In genomic region chr11:116537388-116537787, GRCm38 (mm10) we compare ENCODE assay signal across 23 mouse cellular contexts. TPM values are rescaled to one million over a fixed set of nuclear protein-coding genes. Genes with fewer than 3 reads are reported as not detected.
A peak's percentile ranks its signal among the peaks of the same experiment; 100 is the strongest.
DNase-seq lines count a peak whose midpoint lies in the region; ATAC-seq and TF ChIP-seq lines count a peak whose summit lies in the region.
"Had no signal": no experiment of that assay in that cellular context is flagged by ENCODE, and none has a peak within 500 bp of the region (broad histone marks: within the 10 kb centered on the region; RNA-seq: fewer than 3 reads in every experiment).

No protein-coding gene starts in this region.

- no peak overlapping the region for H3K27ac ChIP-seq in midbrain, embryonic 11.5 days (ENCODE audit: low read depth, low read length)
- no peak overlapping the region for H3K27ac ChIP-seq in midbrain, embryonic 13.5 days
- H3K27ac ChIP-seq in liver, embryonic 11.5 days (ENCODE audit: low read depth, low read length), result peak overlapping the region; percentile 87
- peak overlapping the region; percentile 99 for H3K27ac ChIP-seq in liver, embryonic 15.5 days (replicated peaks)
- H3K27ac ChIP-seq in stomach, postnatal 0 days (replicated peaks), result no peak overlapping the region
- H3K27ac ChIP-seq in neural tube, embryonic 15.5 days (replicated peaks), result no peak overlapping the region
- H3K27ac ChIP-seq: embryonic facial prominence, embryonic 12.5 days; heart, adult 2 months; hindbrain, embryonic 12.5 days had no signal

- no peak for TF ChIP-seq EP300 in stomach, postnatal 0 days (optimal IDR thresholded peaks at IDR 0.05)

- H3K36me3 ChIP-seq in midbrain, embryonic 11.5 days (ENCODE audit: control insufficient read depth, insufficient read depth, low read length), result peaks cover 20% of the 10 kb centered on the region
- peaks cover 56% of the 10 kb centered on the region for H3K36me3 ChIP-seq in midbrain, embryonic 13.5 days
- peaks cover 21% of the 10 kb centered on the region for H3K36me3 ChIP-seq in liver, embryonic 11.5 days (ENCODE audit: control insufficient read depth, insufficient read depth, low read length)
- H3K36me3 ChIP-seq in liver, embryonic 15.5 days (replicated peaks), result peaks cover 78% of the 10 kb centered on the region
- H3K36me3 ChIP-seq in stomach, postnatal 0 days (ENCODE audit: control insufficient read depth, insufficient read depth, low read length), result peaks cover 20% of the 10 kb centered on the region
- H3K36me3 ChIP-seq in neural tube, embryonic 15.5 days, result peaks cover 51% of the 10 kb centered on the region

- peaks cover 16% of the 10 kb centered on the region for H3K4me1 ChIP-seq in midbrain, embryonic 11.5 days (ENCODE audit: control insufficient read depth, insufficient read depth, low read length)
- peaks cover 22% of the 10 kb centered on the region for H3K4me1 ChIP-seq in midbrain, embryonic 13.5 days (replicated peaks)
- H3K4me1 ChIP-seq in liver, embryonic 11.5 days (replicated peaks; ENCODE audit: control insufficient read depth, insufficient read depth, low read length), result peaks cover 46% of the 10 kb centered on the region
- peaks cover 69% of the 10 kb centered on the region for H3K4me1 ChIP-seq in liver, embryonic 15.5 days (replicated peaks)
- 0 out of 2 replicates have a peak, but pooled peaks cover 2% of the 10 kb centered on the region for H3K4me1 ChIP-seq in stomach, postnatal 0 days (replicated peaks; ENCODE audit: control insufficient read depth, insufficient read depth)
- H3K4me1 ChIP-seq in neural tube, embryonic 15.5 days, result peaks cover 18% of the 10 kb centered on the region

- no peak overlapping the region for H3K9ac ChIP-seq in midbrain, embryonic 11.5 days (ENCODE audit: low read length)
- H3K9ac ChIP-seq in midbrain, embryonic 13.5 days (replicated peaks), result no peak overlapping the region
- H3K9ac ChIP-seq in liver, embryonic 11.5 days (ENCODE audit: low read depth, low read length), result peak overlapping the region; percentile 46; the same call in 1 of the 2 replicates
- H3K9ac ChIP-seq in liver, embryonic 15.5 days, result peak overlapping the region; percentile 50
- no peak overlapping the region for H3K9ac ChIP-seq in stomach, postnatal 0 days (ENCODE audit: low read length)
- no peak overlapping the region for H3K9ac ChIP-seq in neural tube, embryonic 15.5 days (replicated peaks)
- H3K9ac ChIP-seq: embryonic facial prominence, embryonic 12.5 days; hindbrain, embryonic 12.5 days had no signal

- no peaks in the 10 kb centered on the region for H3K9me3 ChIP-seq in midbrain, embryonic 11.5 days (ENCODE audit: control insufficient read depth, low read length)
- no peaks in the 10 kb centered on the region for H3K9me3 ChIP-seq in midbrain, embryonic 13.5 days
- H3K9me3 ChIP-seq in liver, embryonic 11.5 days (ENCODE audit: control insufficient read depth, low read length), result no peaks in the 10 kb centered on the region
- no peaks in the 10 kb centered on the region for H3K9me3 ChIP-seq in liver, embryonic 15.5 days (replicated peaks)
- H3K9me3 ChIP-seq in stomach, postnatal 0 days (ENCODE audit: control insufficient read depth, low read length), result no peaks in the 10 kb centered on the region
- H3K9me3 ChIP-seq in neural tube, embryonic 15.5 days (replicated peaks), result no peaks in the 10 kb centered on the region
- H3K9me3 ChIP-seq: embryonic facial prominence, embryonic 12.5 days; hindbrain, embryonic 12.5 days had no signal

- H3K4me2 ChIP-seq in midbrain, embryonic 11.5 days, result no peak overlapping the region
- no peak overlapping the region for H3K4me2 ChIP-seq in midbrain, embryonic 13.5 days (replicated peaks)
- peak overlapping the region; percentile 55 for H3K4me2 ChIP-seq in liver, embryonic 11.5 days
- H3K4me2 ChIP-seq in liver, embryonic 15.5 days, result peak overlapping the region; percentile 99
- no peak overlapping the region for H3K4me2 ChIP-seq in stomach, postnatal 0 days (replicated peaks; ENCODE audit: low read depth)
- H3K4me2 ChIP-seq in neural tube, embryonic 15.5 days, result no peak overlapping the region
- H3K4me2 ChIP-seq: embryonic facial prominence, embryonic 12.5 days; hindbrain, embryonic 12.5 days had no signal

- DNase-seq in midbrain, embryonic 11.5 days (ENCODE audit: low spot score, missing footprints), result peak; percentile 79
- no peak for DNase-seq in liver, embryonic 11.5 days (ENCODE audit: low spot score)
- DNase-seq in stomach, postnatal 0 days (ENCODE audit: low spot score), result no peak
- DNase-seq: adrenal gland, adult 8-10 months; adrenal gland, postnatal 36 days; cerebellum, adult 11 months; cerebellum, adult 8-10 months; cerebellum, postnatal 14 days; gastrocnemius, postnatal 10 days; heart, adult 2 months; heart, postnatal 10 days; heart, postnatal 4 days had no signal

- WGBS in midbrain, embryonic 11.5 days, result 78% methylated on average over 5 of the region's 5 CpGs
- WGBS in midbrain, embryonic 13.5 days, result 71% methylated on average over 5 of the region's 5 CpGs
- 56% methylated on average over 5 of the region's 5 CpGs for WGBS in liver, embryonic 11.5 days
- 46% methylated on average over 5 of the region's 5 CpGs for WGBS in liver, embryonic 15.5 days (ENCODE audit: insufficient replicate concordance)
- WGBS in stomach, postnatal 0 days, result 69% methylated on average over 5 of the region's 5 CpGs
- WGBS in neural tube, embryonic 15.5 days, result 81% methylated on average over 5 of the region's 5 CpGs

- no peak overlapping the region for H3K4me3 ChIP-seq in midbrain, embryonic 11.5 days (ENCODE audit: low read depth, low read length)
- H3K4me3 ChIP-seq in midbrain, embryonic 13.5 days (replicated peaks), result no peak overlapping the region
- 0 out of 2 replicates have a peak overlapping the region, but pooled peaks have one; percentile 16 for H3K4me3 ChIP-seq in liver, embryonic 11.5 days (ENCODE audit: low read depth, low read length)
- H3K4me3 ChIP-seq in liver, embryonic 15.5 days (replicated peaks), result peak overlapping the region; percentile 76
- H3K4me3 ChIP-seq in stomach, postnatal 0 days (ENCODE audit: low read depth, low read length), result no peak overlapping the region
- no peak overlapping the region for H3K4me3 ChIP-seq in neural tube, embryonic 15.5 days (replicated peaks)
- H3K4me3 ChIP-seq: embryonic facial prominence, embryonic 12.5 days; heart, adult 2 months; hindbrain, embryonic 12.5 days had no signal

- ATAC-seq in midbrain, embryonic 11.5 days (ENCODE audit: low FRiP score), result no peak
- no peak for ATAC-seq in midbrain, embryonic 13.5 days
- ATAC-seq in liver, embryonic 11.5 days (replicated peaks; ENCODE audit: low FRiP score), result no peak
- ATAC-seq in liver, embryonic 15.5 days (ENCODE audit: insufficient read depth), result no peak
- ATAC-seq in monocyte, adult 5-6 weeks (replicated peaks; ENCODE audit: insufficient number of reproducible peaks, low FRiP score, low TSS enrichment, poor library complexity, severe bottlenecking), result no peak
- no peak for ATAC-seq in stomach, postnatal 0 days (ENCODE audit: low FRiP score, low TSS enrichment)
- no peak for ATAC-seq in neural tube, embryonic 15.5 days (ENCODE audit: low FRiP score)
- ATAC-seq: forebrain, embryonic 14.5 days; hindbrain, embryonic 16.5 days; inflammation-experienced regulatory T-cells, adult 6 months had no signal

- H3K27me3 ChIP-seq in midbrain, embryonic 11.5 days (ENCODE audit: control insufficient read depth, insufficient read depth, low read length), result peaks cover 18% of the 10 kb centered on the region
- H3K27me3 ChIP-seq in midbrain, embryonic 13.5 days, result peaks cover 32% of the 10 kb centered on the region
- H3K27me3 ChIP-seq in liver, embryonic 11.5 days (replicated peaks; ENCODE audit: control insufficient read depth, insufficient read depth, low read length), result peaks cover 18% of the 10 kb centered on the region
- H3K27me3 ChIP-seq in liver, embryonic 15.5 days, result peaks cover 19% of the 10 kb centered on the region
- H3K27me3 ChIP-seq in stomach, postnatal 0 days (ENCODE audit: control insufficient read depth, insufficient read depth, low read length), result no peaks in the 10 kb centered on the region
- H3K27me3 ChIP-seq in neural tube, embryonic 15.5 days (replicated peaks), result peaks cover 32% of the 10 kb centered on the region

- no peak for TF ChIP-seq CTCF in stomach, postnatal 0 days (IDR thresholded peaks at IDR 0.05; ENCODE audit: low read depth)

RNA-seq across cellular contexts. Expression of gene Sphk1, which starts 6.7 kb away (rescaled TPM):
- 7.1 and 8.3 TPM in 2 replicates for polyA plus RNA-seq in midbrain, embryonic 11.5 days (2014; fragmentation: Nextera tagmentation; extraction: Ambion mirVana)
- 3.1 and 3.2 TPM in 2 replicates for polyA plus RNA-seq in midbrain, embryonic 13.5 days (2015; fragmentation: Nextera tagmentation; extraction: Ambion mirVana)
- 39.0 and 44.1 TPM in 2 replicates for polyA plus RNA-seq in liver, embryonic 11.5 days (2014; fragmentation: Nextera tagmentation; extraction: Ambion mirVana)
- 28.8 and 32.7 TPM in 2 replicates for polyA plus RNA-seq in liver, embryonic 15.5 days (2015; fragmentation: Nextera tagmentation; extraction: Ambion mirVana)
- total RNA-seq in monocyte, adult 5-6 weeks (2017), result not detected in 3 replicates
- polyA plus RNA-seq in stomach, postnatal 0 days (2015; fragmentation: Nextera tagmentation; extraction: Ambion mirVana), result 7.9 and 10.0 TPM in 2 replicates
- 2.8 and 4.5 TPM in 2 replicates for polyA plus RNA-seq in neural tube, embryonic 15.5 days (2015; fragmentation: Nextera tagmentation; extraction: Ambion mirVana)
- polyA plus RNA-seq: inflammation-experienced regulatory T-cells, adult 6 months had no signal

RNA-seq across cellular contexts. Expression of gene Prpsap1, which starts 43.4 kb away (rescaled TPM):
- polyA plus RNA-seq in midbrain, embryonic 11.5 days (2014; fragmentation: Nextera tagmentation; extraction: Ambion mirVana), result 173 and 183 TPM in 2 replicates
- 175 and 187 TPM in 2 replicates for polyA plus RNA-seq in midbrain, embryonic 13.5 days (2015; fragmentation: Nextera tagmentation; extraction: Ambion mirVana)
- 133 and 135 TPM in 2 replicates for polyA plus RNA-seq in liver, embryonic 11.5 days (2014; fragmentation: Nextera tagmentation; extraction: Ambion mirVana)
- 45.1 and 49.0 TPM in 2 replicates for polyA plus RNA-seq in liver, embryonic 15.5 days (2015; fragmentation: Nextera tagmentation; extraction: Ambion mirVana)
- total RNA-seq in monocyte, adult 5-6 weeks (2017), result 18.0 to 45.7 TPM (median 45.0 TPM) in 3 replicates
- 94.0 and 97.1 TPM in 2 replicates for polyA plus RNA-seq in stomach, postnatal 0 days (2015; fragmentation: Nextera tagmentation; extraction: Ambion mirVana)
- polyA plus RNA-seq in neural tube, embryonic 15.5 days (2015; fragmentation: Nextera tagmentation; extraction: Ambion mirVana), result 173 and 184 TPM in 2 replicates

RNA-seq across cellular contexts. Expression of gene Ube2o, which starts 43.9 kb away (rescaled TPM):
- polyA plus RNA-seq in midbrain, embryonic 11.5 days (2014; fragmentation: Nextera tagmentation; extraction: Ambion mirVana), result 13.6 and 18.7 TPM in 2 replicates
- 12.3 and 12.7 TPM in 2 replicates for polyA plus RNA-seq in midbrain, embryonic 13.5 days (2015; fragmentation: Nextera tagmentation; extraction: Ambion mirVana)
- 13.5 and 13.9 TPM in 2 replicates for polyA plus RNA-seq in liver, embryonic 11.5 days (2014; fragmentation: Nextera tagmentation; extraction: Ambion mirVana)
- 38.1 and 51.7 TPM in 2 replicates for polyA plus RNA-seq in liver, embryonic 15.5 days (2015; fragmentation: Nextera tagmentation; extraction: Ambion mirVana)
- total RNA-seq in monocyte, adult 5-6 weeks (2017), result 16.3 to 21.9 TPM (median 19.8 TPM) in 3 replicates
- polyA plus RNA-seq in stomach, postnatal 0 days (2015; fragmentation: Nextera tagmentation; extraction: Ambion mirVana), result 4.7 and 5.3 TPM in 2 replicates
- polyA plus RNA-seq in neural tube, embryonic 15.5 days (2015; fragmentation: Nextera tagmentation; extraction: Ambion mirVana), result 19.2 and 32.4 TPM in 2 replicates

RNA-seq across cellular contexts. Expression of gene Aanat, which starts 48.8 kb away (rescaled TPM):
- not detected in 2 replicates for polyA plus RNA-seq in midbrain, embryonic 11.5 days (2014; fragmentation: Nextera tagmentation; extraction: Ambion mirVana)
- 0.22 and 0.34 TPM in 2 replicates for polyA plus RNA-seq in midbrain, embryonic 13.5 days (2015; fragmentation: Nextera tagmentation; extraction: Ambion mirVana)
- not detected in 2 replicates for polyA plus RNA-seq in liver, embryonic 11.5 days (2014; fragmentation: Nextera tagmentation; extraction: Ambion mirVana)
- not detected in 2 replicates for polyA plus RNA-seq in liver, embryonic 15.5 days (2015; fragmentation: Nextera tagmentation; extraction: Ambion mirVana)
- total RNA-seq in monocyte, adult 5-6 weeks (2017), result not detected in 3 replicates
- 0.10 TPM in 1 of 2 replicates, not detected in the other for polyA plus RNA-seq in stomach, postnatal 0 days (2015; fragmentation: Nextera tagmentation; extraction: Ambion mirVana)
- 0.34 and 0.49 TPM in 2 replicates for polyA plus RNA-seq in neural tube, embryonic 15.5 days (2015; fragmentation: Nextera tagmentation; extraction: Ambion mirVana)
- total RNA-seq: adrenal gland, adult 8-10 months; adrenal gland, postnatal 36 days; common myeloid progenitor, adult 5-6 weeks; gastrocnemius, postnatal 10 days; gastrocnemius, postnatal 4 days; heart, adult 2 months; heart, postnatal 10 days; heart, postnatal 4 days had no signal
- polyA plus RNA-seq: embryonic facial prominence, embryonic 12.5 days; heart, adult 2 months; inflammation-experienced regulatory T-cells, adult 6 months had no signal

Comparison
In these comparisons a context has a peak if more than half of its experiments do, and no peak if none do; other contexts are left out.
1. H3K27ac ChIP-seq: peak in liver, embryonic 11.5 days (single experiment) and liver, embryonic 15.5 days (single experiment); none in midbrain, embryonic 11.5 days (single experiment), midbrain, embryonic 13.5 days (single experiment), stomach, postnatal 0 days (single experiment) and neural tube, embryonic 15.5 days (single experiment).
2. H3K4me2 ChIP-seq: peak in liver, embryonic 11.5 days (single experiment) and liver, embryonic 15.5 days (single experiment); none in midbrain, embryonic 11.5 days (single experiment), midbrain, embryonic 13.5 days (single experiment), stomach, postnatal 0 days (single experiment) and neural tube, embryonic 15.5 days (single experiment).
3. H3K4me3 ChIP-seq: peak in liver, embryonic 11.5 days (single experiment) and liver, embryonic 15.5 days (single experiment); none in midbrain, embryonic 11.5 days (single experiment), midbrain, embryonic 13.5 days (single experiment), stomach, postnatal 0 days (single experiment) and neural tube, embryonic 15.5 days (single experiment).
4. H3K9ac ChIP-seq: peak in liver, embryonic 11.5 days (single experiment) and liver, embryonic 15.5 days (single experiment); none in midbrain, embryonic 11.5 days (single experiment), midbrain, embryonic 13.5 days (single experiment), stomach, postnatal 0 days (single experiment) and neural tube, embryonic 15.5 days (single experiment).